Mouse (Mus musculus) heart, adult 2 months (tissue): ENCODE measurements around the gene Sgce.

Source experiments
- CTCF ChIP-seq: fragments of 200-600 bp; IDR thresholded peaks from 2 replicates; pipeline ENCODE4 v1.8.1; 2022; ENCODE audit warnings: antibody characterized with exemption, mild to moderate bottlenecking, moderate library complexity
- POLR2A ChIP-seq: fragments of 200-500 bp; IDR thresholded peaks from 2 replicates; pipeline ENCODE4 v1.6.1; 2011; ENCODE audit warnings: mild to moderate bottlenecking, low read depth, low read length, control low read depth; ENCODE audit not compliant: insufficient read depth

DNA sequence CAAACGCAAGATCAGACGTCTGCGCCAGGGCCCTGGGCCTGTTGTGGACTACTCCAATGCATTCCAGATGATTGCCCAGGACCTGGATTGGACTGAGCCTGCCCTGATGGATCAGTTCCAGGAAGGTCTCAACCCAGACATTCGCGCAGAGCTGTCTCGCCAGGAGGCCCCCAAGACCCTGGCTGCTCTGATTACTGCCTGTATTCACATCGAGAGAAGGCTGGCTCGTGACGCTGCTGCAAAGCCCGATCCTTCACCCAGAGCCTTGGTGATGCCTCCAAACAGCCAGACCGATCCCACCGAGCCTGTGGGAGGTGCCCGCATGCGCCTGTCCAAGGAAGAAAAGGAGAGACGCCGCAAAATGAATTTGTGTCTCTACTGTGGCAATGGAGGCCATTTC, 7.9 kb upstream of the Sgce start:
- TF ChIP-seq CTCF (no peak), POLR2A (no peak)
